Mouse (Mus musculus): ENCODE measurements around the gene Nr6a1.

DNA sequence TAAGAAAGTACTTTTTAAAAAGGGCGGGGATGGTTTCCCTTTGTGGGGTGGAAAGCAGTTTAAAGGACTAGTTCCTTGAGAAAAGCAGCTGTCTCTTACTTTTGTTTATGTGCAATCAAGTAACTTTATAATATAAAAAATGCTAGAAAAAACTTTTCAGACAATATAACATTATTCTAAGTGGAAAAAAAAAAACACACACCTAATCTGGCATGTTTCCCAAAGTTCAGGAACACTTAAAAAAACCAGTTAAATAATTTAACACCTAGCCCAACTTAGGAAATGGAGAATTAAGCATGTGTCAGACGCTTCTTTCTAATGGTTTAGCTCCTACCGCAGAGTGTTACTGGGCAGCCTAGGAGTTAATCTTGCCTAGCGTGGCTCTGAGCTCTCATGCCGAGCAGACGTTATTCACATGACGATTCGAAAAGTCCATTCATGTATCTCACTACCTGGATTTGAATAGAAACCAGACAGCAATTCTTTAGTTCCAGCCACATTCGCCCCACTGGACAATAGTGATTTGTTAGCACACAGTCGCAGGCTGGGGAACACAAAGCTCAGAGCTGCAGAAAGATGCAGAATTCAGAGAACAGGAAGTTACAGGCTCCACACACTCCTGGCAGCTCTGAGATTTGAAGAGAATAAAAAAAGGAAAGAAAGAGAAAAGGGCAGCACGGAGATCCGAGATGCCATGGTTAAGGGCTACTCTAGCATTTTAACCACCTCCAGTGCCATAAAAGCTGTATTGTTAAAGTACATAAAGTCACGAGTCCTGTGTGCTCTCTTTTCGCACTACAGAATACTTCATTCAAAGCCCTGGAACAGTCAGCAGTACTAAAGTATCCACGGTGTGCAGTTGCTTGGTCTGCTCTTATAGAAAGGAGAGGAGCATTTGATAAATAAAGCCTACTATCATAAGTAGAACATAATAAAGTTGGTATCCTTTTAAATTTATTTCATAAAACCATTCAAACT, 102.4 kb downstream of the Nr6a1 start:
- TF ChIP-seq POLR2A (IDR thresholded peaks at IDR 0.05; ENCODE audit: borderline replicate concordance, control insufficient read depth, low read depth, low read length), result no peak
- TF ChIP-seq CTCF (IDR thresholded peaks at IDR 0.05; ENCODE audit: control insufficient read depth, insufficient read depth, low read length), result no peak
